ENCODE assay signal across 12 mouse cellular contexts in genomic region chr5:120775287-120775985, GRCm38 (mm10). TPM values are rescaled to one million over a fixed set of nuclear protein-coding genes. Genes with fewer than 3 reads are reported as not detected.
DNase-seq lines count a peak whose midpoint lies in the region; ATAC-seq and TF ChIP-seq lines count a peak whose summit lies in the region.
"Had no signal": no experiment of that assay in that cellular context is flagged by ENCODE, and none has a peak within 500 bp of the region (broad histone marks: within the 10 kb centered on the region; RNA-seq: fewer than 3 reads in every experiment).

No protein-coding gene starts in this region.

- H3K4me2 ChIP-seq in liver, postnatal 0 days (ENCODE audit: low read depth, low read length) = peak overlapping the region; percentile 75
- H3K4me2 ChIP-seq in midbrain, embryonic 11.5 days = no peak overlapping the region

- no peak overlapping the region for H3K9ac ChIP-seq in liver, postnatal 0 days (replicated peaks)
- no peak overlapping the region for H3K9ac ChIP-seq in midbrain, embryonic 11.5 days (ENCODE audit: low read length)

- peak overlapping the region; percentile 53 for H3K4me3 ChIP-seq in liver, postnatal 0 days (ENCODE audit: low read depth, low read length)
- H3K4me3 ChIP-seq in midbrain, embryonic 11.5 days (ENCODE audit: low read depth, low read length) = no peak overlapping the region

- peak overlapping the region; percentile 73 for H3K27ac ChIP-seq in liver, postnatal 0 days (ENCODE audit: low read depth)
- H3K27ac ChIP-seq in midbrain, embryonic 11.5 days (ENCODE audit: low read depth, low read length) = no peak overlapping the region

- peaks cover 13% of the 10 kb centered on the region; the same call in 1 of the 2 replicates for H3K4me1 ChIP-seq in liver, postnatal 0 days (ENCODE audit: insufficient read depth)
- H3K4me1 ChIP-seq in midbrain, embryonic 11.5 days (ENCODE audit: control insufficient read depth, insufficient read depth, low read length) = no peaks in the 10 kb centered on the region

- no peak for TF ChIP-seq CTCF in liver, postnatal 0 days (IDR thresholded peaks at IDR 0.05; ENCODE audit: low read depth)

- H3K36me3 ChIP-seq in liver, postnatal 0 days (replicated peaks; ENCODE audit: insufficient read depth, low read length) = no peaks in the 10 kb centered on the region
- no peaks in the 10 kb centered on the region for H3K36me3 ChIP-seq in midbrain, embryonic 11.5 days (ENCODE audit: control insufficient read depth, insufficient read depth, low read length)

- TF ChIP-seq EP300 in liver, postnatal 0 days (IDR thresholded peaks at IDR 0.05; ENCODE audit: low read depth) = peak; percentile 55; the same call in 1 of the 2 replicates

- no peaks in the 10 kb centered on the region for H3K9me3 ChIP-seq in liver, postnatal 0 days (ENCODE audit: low read length)
- H3K9me3 ChIP-seq in midbrain, embryonic 11.5 days (ENCODE audit: control insufficient read depth, low read length) = no peaks in the 10 kb centered on the region

- H3K27me3 ChIP-seq in liver, postnatal 0 days (ENCODE audit: insufficient read depth, low read length) = no peaks in the 10 kb centered on the region
- H3K27me3 ChIP-seq in midbrain, embryonic 11.5 days (ENCODE audit: control insufficient read depth, insufficient read depth, low read length) = no peaks in the 10 kb centered on the region

- peak; percentile 83 for ATAC-seq in liver, postnatal 0 days
- ATAC-seq in midbrain, embryonic 11.5 days (ENCODE audit: low FRiP score) = no peak

- 25% methylated on average over 14 of the region's 14 CpGs for WGBS in liver, postnatal 0 days (ENCODE audit: insufficient replicate concordance)
- WGBS in midbrain, embryonic 11.5 days = 89% methylated on average over 14 of the region's 14 CpGs

- DNase-seq in lung, postnatal 25 days (ENCODE audit: low spot score) = peak; percentile 8
- DNase-seq in lung, postnatal 4 days = no peak
- DNase-seq in R1 (ENCODE audit: low read depth, low spot score) = peak; percentile 37
- peak; percentile 46 for DNase-seq in liver, postnatal 0 days
- peak; percentile 76 for DNase-seq in thymus, postnatal 14 days
- no peak for DNase-seq in ovary, postnatal 36 days (ENCODE audit: low spot score)
- no peak for DNase-seq in midbrain, embryonic 11.5 days (ENCODE audit: low spot score, missing footprints)
- no peak for DNase-seq in gastrocnemius, adult 18-20 months (ENCODE audit: low spot score)
- DNase-seq: cerebellum, postnatal 36 days; kidney, adult 11 months; lung, postnatal 14 days had no signal

RNA-seq across cellular contexts. Expression of gene Oas3, which starts 2.0 kb away (rescaled TPM):
- polyA plus RNA-seq in liver, postnatal 0 days (2015; fragmentation: Nextera tagmentation; extraction: Ambion mirVana) = 1.8 and 2.1 TPM in 2 replicates
- polyA plus RNA-seq in midbrain, embryonic 11.5 days (2014; fragmentation: Nextera tagmentation; extraction: Ambion mirVana) = 0.11 and 0.20 TPM in 2 replicates
- total RNA-seq in gastrocnemius, adult 18-20 months (2021) = not detected

RNA-seq across cellular contexts. Expression of gene Oas1e, which starts 19.9 kb away (rescaled TPM):
- 0.15 and 0.20 TPM in 2 replicates for polyA plus RNA-seq in liver, postnatal 0 days (2015; fragmentation: Nextera tagmentation; extraction: Ambion mirVana)
- polyA plus RNA-seq in midbrain, embryonic 11.5 days (2014; fragmentation: Nextera tagmentation; extraction: Ambion mirVana) = 0.12 TPM in 1 of 2 replicates, not detected in the other
- total RNA-seq in gastrocnemius, adult 18-20 months (2021) = not detected
- total RNA-seq: layer of hippocampus, postnatal 10 days had no signal

RNA-seq across cellular contexts. Expression of gene Oas2, which starts 25.8 kb away (rescaled TPM):
- 0.83 and 1.1 TPM in 2 replicates for polyA plus RNA-seq in liver, postnatal 0 days (2015; fragmentation: Nextera tagmentation; extraction: Ambion mirVana)
- polyA plus RNA-seq in midbrain, embryonic 11.5 days (2014; fragmentation: Nextera tagmentation; extraction: Ambion mirVana) = 0.05 and 0.33 TPM in 2 replicates
- total RNA-seq in gastrocnemius, adult 18-20 months (2021) = under 1 TPM; 0.19 to 0.25 TPM

RNA-seq across cellular contexts. Expression of gene Oas1c, which starts 36.9 kb away (rescaled TPM):
- polyA plus RNA-seq in liver, postnatal 0 days (2015; fragmentation: Nextera tagmentation; extraction: Ambion mirVana) = 0.58 and 0.60 TPM in 2 replicates
- polyA plus RNA-seq in midbrain, embryonic 11.5 days (2014; fragmentation: Nextera tagmentation; extraction: Ambion mirVana) = 0.14 and 0.15 TPM in 2 replicates
- under 1 TPM in 1 of 2 experiments, not detected in 1; 0.09 TPM for total RNA-seq in gastrocnemius, adult 18-20 months (2021)

Comparison
In these comparisons a context has a peak if more than half of its experiments do, and no peak if none do; other contexts are left out.
1. DNase-seq: peak in lung, postnatal 25 days (single experiment), R1 (single experiment), liver, postnatal 0 days (single experiment) and thymus, postnatal 14 days (single experiment); none in lung, postnatal 4 days (0 of 2), ovary, postnatal 36 days (single experiment), midbrain, embryonic 11.5 days (single experiment) and gastrocnemius, adult 18-20 months (single experiment).